Mouse (Mus musculus): Measurements from ENCODE around the gene Arhgap33. TPM values are rescaled to one million over a fixed set of nuclear protein-coding genes. Genes with fewer than 3 reads are reported as not detected.
A peak's percentile ranks its signal among the peaks of the same experiment; 100 is the strongest.

The Arhgap33 gene
- polyA plus RNA-seq, 1 experiment from 2014 or later: 2.6 TPM

Small RNAs within 50 kb of the gene (microRNA-seq; reads per million reads assigned to microRNA genes)
- gene Gm38670: 3.8 reads per million, percentile 11 among the genes with 10 or more reads in this experiment

Other genes with a start within 250 kb of the Arhgap33 start
- gene Clip3, start 243.3 kb downstream of the Arhgap33 start, polyA plus RNA-seq (2015; fragmentation: Nextera tagmentation; extraction: Ambion mirVana): 0.55 and 0.76 TPM in 2 replicates
- 15.9 and 16.5 TPM in 2 replicates for gene Alkbh6, start 226.3 kb downstream of the Arhgap33 start, polyA plus RNA-seq (2015; fragmentation: Nextera tagmentation; extraction: Ambion mirVana)
- 15.7 and 20.2 TPM in 2 replicates for gene Syne4, start 220.3 kb downstream of the Arhgap33 start, polyA plus RNA-seq (2015; fragmentation: Nextera tagmentation; extraction: Ambion mirVana)
- 1.4 and 2.0 TPM in 2 replicates for gene E130208F15Rik, start 213.3 kb downstream of the Arhgap33 start, polyA plus RNA-seq (2015; fragmentation: Nextera tagmentation; extraction: Ambion mirVana)
- gene Sdhaf1, start 211.2 kb downstream of the Arhgap33 start, polyA plus RNA-seq (2015; fragmentation: Nextera tagmentation; extraction: Ambion mirVana): 4.3 and 5.1 TPM in 2 replicates
- 1.9 and 2.0 TPM in 2 replicates for gene Lrfn3, start 172.3 kb downstream of the Arhgap33 start, polyA plus RNA-seq (2015; fragmentation: Nextera tagmentation; extraction: Ambion mirVana)
- gene Tyrobp, start 121.3 kb downstream of the Arhgap33 start, polyA plus RNA-seq (2015; fragmentation: Nextera tagmentation; extraction: Ambion mirVana): 146 and 160 TPM in 2 replicates
- 6.7 and 7.0 TPM in 2 replicates for gene Hcst, start 115.2 kb downstream of the Arhgap33 start, polyA plus RNA-seq (2015; fragmentation: Nextera tagmentation; extraction: Ambion mirVana)
- gene Nfkbid, start 113.3 kb downstream of the Arhgap33 start, polyA plus RNA-seq (2015; fragmentation: Nextera tagmentation; extraction: Ambion mirVana): 1.6 and 1.8 TPM in 2 replicates
- 5.3 and 6.2 TPM in 2 replicates for gene Aplp1, start 89.5 kb downstream of the Arhgap33 start, polyA plus RNA-seq (2015; fragmentation: Nextera tagmentation; extraction: Ambion mirVana)
- 0.03 and 0.37 TPM in 2 replicates for gene Kirrel2, start 77.4 kb downstream of the Arhgap33 start, polyA plus RNA-seq (2015; fragmentation: Nextera tagmentation; extraction: Ambion mirVana)
- gene Nphs1, start 76.7 kb downstream of the Arhgap33 start, polyA plus RNA-seq (2015; fragmentation: Nextera tagmentation; extraction: Ambion mirVana): 0.10 TPM in 1 of 2 replicates, not detected in the other
- gene Prodh2, start 41.4 kb downstream of the Arhgap33 start, polyA plus RNA-seq (2015; fragmentation: Nextera tagmentation; extraction: Ambion mirVana): 57.8 and 78.4 TPM in 2 replicates
- 4.9 and 5.3 TPM in 2 replicates for gene Hspb6, start 17.1 kb upstream of the Arhgap33 start, polyA plus RNA-seq (2015; fragmentation: Nextera tagmentation; extraction: Ambion mirVana)
- gene Proser3, start 17.2 kb upstream of the Arhgap33 start, polyA plus RNA-seq (2015; fragmentation: Nextera tagmentation; extraction: Ambion mirVana): 2.0 and 2.7 TPM in 2 replicates
- 23.4 and 26.1 TPM in 2 replicates for gene Lin37, start 24.8 kb upstream of the Arhgap33 start, polyA plus RNA-seq (2015; fragmentation: Nextera tagmentation; extraction: Ambion mirVana)
- 32.4 and 35.4 TPM in 2 replicates for gene U2af1l4, start 28.2 kb upstream of the Arhgap33 start, polyA plus RNA-seq (2015; fragmentation: Nextera tagmentation; extraction: Ambion mirVana)
- 3.4 and 4.1 TPM in 2 replicates for gene Gm49396, start 28.3 kb upstream of the Arhgap33 start, polyA plus RNA-seq (2015; fragmentation: Nextera tagmentation; extraction: Ambion mirVana)
- 60.6 and 65.5 TPM in 2 replicates for gene Psenen, start 28.6 kb upstream of the Arhgap33 start, polyA plus RNA-seq (2015; fragmentation: Nextera tagmentation; extraction: Ambion mirVana)
- 2.3 and 2.8 TPM in 2 replicates for gene Igflr1, start 30.4 kb upstream of the Arhgap33 start, polyA plus RNA-seq (2015; fragmentation: Nextera tagmentation; extraction: Ambion mirVana)
- 2.4 and 2.9 TPM in 2 replicates for gene Kmt2b, start 53.7 kb upstream of the Arhgap33 start, polyA plus RNA-seq (2015; fragmentation: Nextera tagmentation; extraction: Ambion mirVana)
- gene Zbtb32, start 63.8 kb upstream of the Arhgap33 start, polyA plus RNA-seq (2015; fragmentation: Nextera tagmentation; extraction: Ambion mirVana): 0.17 and 0.22 TPM in 2 replicates
- 0.06 TPM in 1 of 2 replicates, not detected in the other for gene Upk1a, start 77.8 kb upstream of the Arhgap33 start, polyA plus RNA-seq (2015; fragmentation: Nextera tagmentation; extraction: Ambion mirVana)
- 514 and 565 TPM in 2 replicates for gene Cox6b1, start 91.1 kb upstream of the Arhgap33 start, polyA plus RNA-seq (2015; fragmentation: Nextera tagmentation; extraction: Ambion mirVana)
- not detected in 2 replicates for gene Etv2, start 100.8 kb upstream of the Arhgap33 start, polyA plus RNA-seq (2015; fragmentation: Nextera tagmentation; extraction: Ambion mirVana)
- gene Rbm42, start 115.3 kb upstream of the Arhgap33 start, polyA plus RNA-seq (2015; fragmentation: Nextera tagmentation; extraction: Ambion mirVana): 49.4 and 54.0 TPM in 2 replicates
- 31.5 and 36.9 TPM in 2 replicates for gene Haus5, start 129.9 kb upstream of the Arhgap33 start, polyA plus RNA-seq (2015; fragmentation: Nextera tagmentation; extraction: Ambion mirVana)
- not detected in 2 replicates for gene Pmis2, start 136.5 kb upstream of the Arhgap33 start, polyA plus RNA-seq (2015; fragmentation: Nextera tagmentation; extraction: Ambion mirVana)
- 0.48 and 0.99 TPM in 2 replicates for gene 2200002J24Rik, start 163.9 kb upstream of the Arhgap33 start, polyA plus RNA-seq (2015; fragmentation: Nextera tagmentation; extraction: Ambion mirVana)
- 1.7 and 2.9 TPM in 2 replicates for gene Atp4a, start 177.1 kb upstream of the Arhgap33 start, polyA plus RNA-seq (2015; fragmentation: Nextera tagmentation; extraction: Ambion mirVana)
- 97.4 and 105 TPM in 2 replicates for gene Tmem147, start 194.5 kb upstream of the Arhgap33 start, polyA plus RNA-seq (2015; fragmentation: Nextera tagmentation; extraction: Ambion mirVana)
- gene Gapdhs, start 208.6 kb upstream of the Arhgap33 start, polyA plus RNA-seq (2015; fragmentation: Nextera tagmentation; extraction: Ambion mirVana): not detected in 2 replicates
- 0.12 and 0.61 TPM in 2 replicates for gene Sbsn, start 216.4 kb upstream of the Arhgap33 start, polyA plus RNA-seq (2015; fragmentation: Nextera tagmentation; extraction: Ambion mirVana)
- 0.32 and 0.99 TPM in 2 replicates for gene Dmkn, start 228.7 kb upstream of the Arhgap33 start, polyA plus RNA-seq (2015; fragmentation: Nextera tagmentation; extraction: Ambion mirVana)